Mouse (Mus musculus) lung, adult 2 months (tissue): ENCODE results near the gene Xpot. TPM values are rescaled to one million over a fixed set of nuclear protein-coding genes. Genes with fewer than 3 reads are reported as not detected.

ENCODE experiments used
- DNase-seq: peaks from one replicate; pipeline ENCODE4 v3.0.0; 2022
- H3K4me1 ChIP-seq: fragments of 200-500 bp; 2 replicates; pipeline ENCODE4 v1.6.1; 2011; ENCODE audit warnings: low read length; ENCODE audit not compliant: control insufficient read depth, insufficient read depth
- H3K4me3 ChIP-seq: fragments of 200-500 bp; replicated peaks from 2 replicates; pipeline ENCODE3; 2011; ENCODE audit warnings: low read depth, mild to moderate bottlenecking, control low read depth, low read length; ENCODE audit errors: extremely low read depth
- CTCF ChIP-seq: fragments of 200-500 bp; IDR thresholded peaks from 2 replicates; pipeline ENCODE4 v1.5.1; 2011; ENCODE audit warnings: mild to moderate bottlenecking, low read length, control low read depth; ENCODE audit not compliant: insufficient read depth
- POLR2A ChIP-seq: fragments of 200-500 bp; IDR thresholded peaks from 2 replicates; pipeline ENCODE4 v1.6.1; 2011; ENCODE audit warnings: low read depth, mild to moderate bottlenecking, control low read depth, low read length, borderline replicate concordance; ENCODE audit errors: extremely low read depth
- WGBS: fragments of 180-500 bp; shearing (Covaris S2); methylation state at CpG from one replicate; pipeline ENCODE4 v1.1.7; 2018; 5-methylcytosine and 5-hydroxymethylcytosine counted together
- polyA plus RNA-seq: library from polyadenylated mRNA; depleted of rRNA; stranded (reverse); fragments of >200 nt; gene quantifications from 2 replicates; pipeline ENCODE4 v1.2.3, GENCODE M21; 2012; rRNA removed

The Xpot gene
- 95.5 and 107 TPM in 2 replicates for polyA plus RNA-seq

DNA sequence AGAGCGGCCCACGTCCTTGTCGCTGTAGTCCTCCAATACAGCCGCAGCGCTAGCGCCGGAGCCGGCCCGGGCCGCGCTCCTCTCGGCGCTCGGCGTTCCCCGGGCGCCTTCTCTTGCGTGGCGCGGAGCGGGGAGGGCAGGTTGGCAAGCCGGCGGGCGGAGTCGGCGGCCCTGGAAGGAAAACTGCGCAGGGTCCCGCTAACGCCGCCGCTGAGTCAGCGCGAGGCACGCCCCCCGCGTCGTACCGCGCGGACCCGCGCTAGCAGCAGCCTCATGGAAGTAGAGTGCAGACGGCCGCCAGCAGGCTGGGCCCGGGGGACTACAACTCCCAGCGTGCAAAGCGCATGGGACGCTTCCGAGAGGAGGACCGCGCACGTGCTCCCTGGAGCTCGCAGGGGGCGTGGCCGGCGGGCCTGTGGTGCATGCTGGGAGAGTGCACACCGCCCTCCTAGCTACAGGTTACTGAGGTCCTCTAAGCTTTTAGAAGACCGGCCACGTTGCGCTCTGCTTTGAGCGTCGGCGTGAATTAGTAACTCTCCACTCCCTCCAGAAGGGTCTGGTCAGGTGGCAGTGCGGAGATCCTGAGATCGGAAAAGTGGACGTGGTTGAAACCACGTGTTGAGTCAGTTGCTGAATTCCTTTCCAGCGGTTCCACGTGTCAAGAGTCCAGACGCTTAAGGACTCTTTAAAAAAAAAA, at the start of gene Xpot:
Gene Xpot (minus strand): TSS at position 147 of the 697 bp plus-strand sequence.
- DNase-seq: peak; percentile 97
- no peaks in the 10 kb centered on the region; the same call in none of the 2 replicates for H3K4me1 ChIP-seq
- under 1% methylated on average over 70 of the region's 70 CpGs for WGBS
- TF ChIP-seq CTCF (no peak), POLR2A (peak; percentile 73; the same call in 1 of the 2 replicates)
- peak within 1 kb of the TSS; percentile 99 for H3K4me3 ChIP-seq

DNA sequence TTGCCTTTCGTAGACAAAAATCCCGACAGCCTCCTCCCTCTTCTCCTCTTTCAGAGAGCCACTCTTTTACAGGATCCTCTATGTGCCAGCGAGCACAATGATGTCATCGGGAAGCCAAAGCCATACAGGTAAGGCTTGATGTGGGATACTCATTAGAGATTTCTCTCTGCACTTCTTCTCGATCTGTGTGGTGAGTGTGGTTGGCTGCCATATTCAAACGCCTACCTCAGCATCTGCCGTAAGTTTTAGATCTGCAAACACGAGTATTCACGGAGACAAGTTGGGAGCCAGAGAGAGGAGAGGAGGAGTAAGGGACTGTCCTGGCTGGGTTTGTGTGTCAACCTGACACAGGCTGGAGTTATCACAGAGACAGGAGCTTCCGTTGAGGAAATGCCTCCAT, 43.0 kb upstream of the Xpot start:
- no peak overlapping the region for H3K4me3 ChIP-seq
- WGBS: 83% methylated on average over 10 of the region's 10 CpGs
- no peak for TF ChIP-seq POLR2A
- no peak for TF ChIP-seq CTCF
- no peak for DNase-seq
- H3K4me1 ChIP-seq: no peaks in the 10 kb centered on the region

DNA sequence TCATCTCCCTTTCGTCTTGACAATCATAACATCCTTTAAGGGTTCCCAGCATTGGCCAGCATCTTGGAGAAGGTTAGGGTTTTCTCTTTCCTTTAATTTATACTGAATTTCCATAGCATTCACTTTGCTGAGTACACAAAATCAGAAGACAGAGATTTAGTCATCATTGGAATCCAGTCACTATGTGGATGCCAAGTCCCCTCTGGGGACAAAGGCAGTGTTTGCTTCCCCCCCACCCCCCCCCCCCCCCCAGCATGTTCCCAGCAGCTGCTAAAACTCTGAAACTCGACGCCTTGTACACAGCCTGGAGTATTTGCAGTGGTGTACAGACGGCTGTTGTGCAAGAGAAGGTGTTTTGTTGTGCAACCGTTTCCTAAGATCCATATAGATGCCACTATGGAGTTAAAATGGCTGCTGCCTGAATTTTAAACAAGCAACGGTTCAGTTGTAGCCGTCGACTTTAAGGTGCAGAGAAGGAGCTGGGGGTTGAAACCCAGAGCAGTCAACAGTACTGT, 39.6 kb upstream of the Xpot start:
- no peak overlapping the region for H3K4me3 ChIP-seq
- H3K4me1 ChIP-seq: no peaks in the 10 kb centered on the region
- TF ChIP-seq POLR2A (no peak), CTCF (no peak)
- WGBS: 47% methylated on average over 8 of the region's 8 CpGs
- DNase-seq: no peak

DNA sequence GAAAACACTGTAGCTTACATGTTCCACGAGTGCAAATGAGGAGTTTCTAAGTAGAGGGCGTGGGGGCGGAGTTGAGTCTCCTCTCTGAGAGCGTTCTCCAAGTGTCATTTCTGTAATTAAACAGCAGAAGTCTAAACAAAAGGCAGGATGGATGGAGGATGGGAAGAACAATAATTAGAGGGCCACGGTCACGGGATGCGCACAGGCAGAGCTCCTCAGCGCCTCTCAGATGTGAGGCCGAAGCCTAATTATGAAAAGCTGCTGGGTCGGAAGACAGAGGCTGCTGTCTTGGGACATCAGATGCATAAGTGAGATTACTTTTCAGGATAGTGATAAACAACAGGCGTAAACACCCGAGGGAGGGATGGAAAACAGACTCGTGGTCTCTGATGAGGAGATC, 37.5 kb upstream of the Xpot start:
- no peak overlapping the region for H3K4me3 ChIP-seq
- WGBS: 68% methylated on average over 13 of the region's 13 CpGs
- H3K4me1 ChIP-seq: no peaks in the 10 kb centered on the region
- TF ChIP-seq CTCF: no peak
- TF ChIP-seq POLR2A: no peak
- DNase-seq: no peak

DNA sequence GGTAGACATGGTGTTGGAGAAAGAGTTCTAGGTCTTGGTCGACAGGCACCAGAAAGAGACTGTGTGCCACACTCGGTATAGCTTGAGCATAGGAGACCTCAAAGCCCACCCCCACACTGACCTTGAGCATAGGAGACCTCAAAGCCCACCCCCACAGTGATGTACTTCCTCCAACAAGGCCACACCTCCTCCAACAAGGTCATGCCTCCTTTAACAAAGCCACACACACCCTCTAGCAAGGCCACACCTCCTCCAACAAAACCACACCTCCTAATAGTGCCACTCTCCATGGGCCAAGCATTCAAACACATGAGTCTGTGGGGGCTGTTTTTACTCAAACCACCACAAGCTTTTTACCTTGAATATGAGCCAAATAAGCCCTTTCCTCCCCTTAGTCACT, 36.6 kb upstream of the Xpot start:
- TF ChIP-seq POLR2A (no peak), CTCF (no peak)
- Histone ChIP-seq H3K4me1 (no peaks in the 10 kb centered on the region), H3K4me3 (no peak overlapping the region)
- WGBS: 95% methylated on average over 2 of the region's 2 CpGs
- DNase-seq: no peak

DNA sequence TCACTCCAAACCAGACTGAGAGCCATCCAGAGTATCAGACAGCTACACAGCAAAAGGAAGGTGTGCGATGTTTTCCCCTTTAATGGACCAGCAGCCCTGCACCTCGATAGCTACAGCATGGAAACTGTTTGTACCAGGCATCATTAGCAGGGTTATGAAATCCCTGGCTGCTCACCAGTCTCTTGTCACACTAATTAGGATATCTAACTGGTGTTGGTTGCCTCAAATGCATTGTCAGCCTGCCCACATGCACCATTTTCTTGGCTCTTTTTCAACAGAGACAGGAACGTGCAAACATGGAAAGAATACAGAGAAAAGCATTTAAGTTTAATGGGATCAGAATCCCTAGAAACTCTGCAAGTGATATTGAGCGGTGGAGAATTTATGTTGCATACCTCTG, 29.8 kb upstream of the Xpot start:
- 74% methylated on average over 4 of the region's 4 CpGs for WGBS
- H3K4me1 ChIP-seq: no peaks in the 10 kb centered on the region
- H3K4me3 ChIP-seq: no peak overlapping the region
- TF ChIP-seq POLR2A (no peak), CTCF (no peak)
- no peak for DNase-seq

DNA sequence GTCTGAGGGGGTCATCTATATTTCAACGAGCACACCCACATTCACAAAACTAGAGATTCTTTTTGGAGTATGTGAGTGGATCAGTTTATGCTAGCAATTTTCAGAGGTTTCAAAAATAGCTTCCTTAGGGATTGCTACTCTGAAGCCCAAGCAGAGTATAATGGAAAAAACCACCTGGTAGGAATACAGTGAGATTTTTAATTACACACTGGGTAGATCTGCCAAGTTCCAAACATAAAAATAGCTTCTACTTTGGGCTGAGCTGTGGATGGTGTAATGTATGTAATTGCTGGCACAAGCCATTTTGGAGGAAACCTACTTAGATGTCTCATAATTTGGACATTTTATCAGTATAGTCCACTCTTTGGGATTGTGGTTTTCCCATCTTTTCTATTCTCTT, 26.9 kb upstream of the Xpot start:
- 88% methylated on average over 1 of the region's 1 CpGs for WGBS
- no peak for DNase-seq
- Histone ChIP-seq H3K4me1 (no peaks in the 10 kb centered on the region), H3K4me3 (no peak overlapping the region)
- TF ChIP-seq POLR2A (no peak), CTCF (no peak)

DNA sequence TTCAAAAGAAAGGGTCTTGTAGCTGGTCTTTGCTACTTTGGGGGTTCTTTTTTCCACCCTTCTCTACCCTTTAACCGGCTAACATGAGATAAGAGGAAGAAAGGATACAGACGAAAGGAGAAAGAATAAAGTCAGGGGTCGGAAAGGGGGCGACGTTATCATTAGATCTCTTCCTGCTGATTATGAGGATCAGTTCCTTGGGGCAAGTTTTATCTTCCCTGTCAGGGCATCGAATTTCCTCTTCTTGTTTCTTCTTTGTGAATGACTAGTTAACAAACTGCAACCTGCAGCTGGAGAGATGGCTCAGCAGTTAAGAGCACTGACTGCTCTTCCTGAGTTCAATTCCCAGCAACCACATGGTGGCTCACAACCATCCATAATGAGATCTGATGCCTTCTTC, 20.2 kb upstream of the Xpot start:
- no peak for DNase-seq
- Histone ChIP-seq H3K4me1 (peaks cover 6% of the 10 kb centered on the region; the same call in 1 of the 2 replicates), H3K4me3 (no peak overlapping the region)
- TF ChIP-seq CTCF: no peak
- no peak for TF ChIP-seq POLR2A
- WGBS: 50% methylated on average over 6 of the region's 6 CpGs

DNA sequence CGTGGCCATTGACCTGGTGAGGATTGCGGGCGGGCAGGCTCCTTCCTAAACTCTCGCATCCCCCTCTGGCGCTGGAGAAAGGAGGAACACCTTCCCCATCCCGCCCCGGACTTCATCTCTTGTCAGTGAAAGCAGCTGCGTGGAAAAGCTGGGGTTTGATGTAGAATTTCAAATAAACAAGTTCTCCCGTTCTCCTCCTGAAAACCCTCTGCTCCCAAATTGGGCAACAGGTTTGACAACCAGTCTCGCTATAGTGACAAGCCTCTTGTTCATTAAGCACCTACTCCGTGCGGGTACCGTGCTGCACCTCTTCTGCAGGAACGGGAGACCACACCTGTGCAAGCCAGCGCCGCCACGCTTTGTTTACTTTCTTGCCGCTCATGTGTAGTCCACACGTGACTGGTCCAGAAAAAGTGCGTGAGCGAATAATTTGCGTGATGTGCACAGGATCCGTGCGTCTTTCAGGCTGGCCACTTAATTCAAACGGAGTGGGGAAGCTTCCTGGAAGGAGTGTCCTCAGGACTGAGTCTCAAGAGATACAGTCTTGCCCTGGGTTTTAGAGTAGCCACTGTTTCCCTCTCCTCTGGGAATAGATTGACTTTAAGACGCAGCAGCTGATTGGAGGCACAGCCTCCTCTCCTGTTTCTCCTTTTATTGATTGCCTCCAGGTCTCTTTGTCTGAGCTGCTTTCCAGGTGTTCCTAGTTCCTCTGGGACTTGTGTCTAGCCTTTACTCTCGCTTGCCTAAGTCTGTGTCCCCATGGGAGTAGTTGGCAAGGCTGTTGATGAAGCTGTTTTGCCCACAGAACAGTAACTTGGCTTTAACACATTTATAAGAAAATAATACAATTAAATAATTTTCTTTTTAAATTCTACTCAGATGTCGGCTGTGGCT, 16.2 kb upstream of the Xpot start:
- DNase-seq: peak; percentile 18
- peaks cover 6% of the 10 kb centered on the region; the same call in 1 of the 2 replicates for H3K4me1 ChIP-seq
- no peak for TF ChIP-seq CTCF
- no peak for TF ChIP-seq POLR2A
- H3K4me3 ChIP-seq: peak overlapping the region; percentile 43
- 10% methylated on average over 28 of the region's 28 CpGs for WGBS
